Mouse (Mus musculus) right cerebral cortex, postnatal 25 days (tissue): ENCODE data around the gene Gm26657.

Experiments
- DNase-seq: peaks from one replicate; pipeline ENCODE4 v3.0.0; 2022

Gene Gm26657

DNA sequence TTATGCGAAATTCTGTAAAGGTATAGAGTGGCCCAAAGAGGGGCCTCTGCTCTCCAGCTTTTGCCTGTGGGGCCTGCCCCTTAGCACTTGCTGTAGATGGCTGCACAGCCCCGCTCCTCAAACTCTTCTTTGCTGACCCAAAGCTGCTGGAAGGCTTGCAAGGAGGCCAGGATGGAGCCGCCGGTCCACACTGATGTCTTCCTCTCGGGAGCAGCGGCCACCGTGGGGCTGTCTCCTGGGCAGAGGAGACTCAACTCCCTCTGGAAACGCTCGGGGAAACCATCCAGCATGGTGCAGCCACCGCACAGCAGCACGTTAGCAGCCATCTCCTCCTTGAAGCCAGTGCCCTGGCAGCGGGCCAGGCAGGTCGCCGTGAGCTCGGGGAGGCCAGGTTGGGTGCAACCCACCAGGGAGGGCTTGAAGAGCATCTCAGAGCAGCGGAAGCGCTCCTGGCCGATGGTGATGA is at the start of gene Gm26657:
Gm26657 (plus strand) TSS at position 51 of the 466 bp plus-strand sequence.
- no peak for DNase-seq

DNA sequence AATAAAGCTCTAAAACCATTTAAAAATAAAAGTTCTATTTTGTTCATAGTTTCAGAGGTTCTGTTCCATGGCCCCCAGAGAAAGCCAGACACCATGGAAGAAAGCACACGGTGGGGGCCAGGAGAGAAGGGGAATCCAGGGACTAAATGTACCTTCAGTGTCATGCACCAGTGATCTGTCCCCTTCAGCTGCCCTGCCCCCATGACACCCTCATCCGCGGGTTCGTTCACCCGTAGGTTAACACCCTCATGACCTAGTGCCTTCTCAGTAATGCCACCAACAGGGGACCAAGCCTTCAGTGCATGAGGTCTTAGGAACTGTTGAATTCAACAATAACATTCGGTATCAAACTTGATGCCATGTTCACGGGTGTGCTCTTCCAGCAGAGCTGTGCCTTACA is 43.5 kb upstream of the Gm26657 start:
- no peak for DNase-seq

DNA sequence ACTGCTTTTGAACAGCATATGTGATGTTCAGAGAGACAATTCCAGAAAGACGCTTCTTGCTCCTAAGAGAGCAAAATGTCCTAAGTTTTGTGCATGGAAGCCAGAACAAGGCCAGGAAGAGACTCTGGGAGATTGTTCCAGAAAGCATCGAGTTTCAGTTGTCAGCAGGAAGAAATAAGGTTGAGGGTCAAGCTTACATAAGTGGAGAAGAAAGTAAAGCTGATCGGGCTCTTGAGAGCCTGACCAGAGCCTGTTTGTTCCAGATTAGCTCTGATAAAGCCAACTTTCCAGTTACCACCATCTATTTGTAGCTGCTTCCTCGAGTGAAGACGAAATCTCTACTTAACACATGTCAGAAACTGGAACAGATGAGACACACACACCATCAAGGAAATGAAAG is 41.2 kb upstream of the Gm26657 start:
- no peak for DNase-seq

DNA sequence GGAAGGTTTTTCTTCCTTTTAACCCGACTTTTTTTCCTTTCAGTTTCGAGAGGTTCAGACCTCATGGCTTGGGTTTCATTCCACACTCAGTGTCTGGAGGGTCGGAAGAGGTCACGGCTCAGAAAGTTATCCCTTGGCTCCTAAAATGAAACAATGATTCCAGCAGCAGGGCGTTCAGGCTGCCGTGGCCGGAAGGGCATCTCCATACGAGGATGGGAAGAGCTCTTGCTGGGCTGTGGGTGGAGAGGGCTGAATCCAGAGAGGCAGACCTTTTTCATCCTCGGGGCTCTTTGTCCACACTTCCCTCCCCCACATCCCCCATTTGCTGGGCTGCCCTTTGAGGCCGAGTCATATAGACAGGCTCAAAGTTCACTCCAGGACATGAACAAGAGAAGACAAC is 37.6 kb upstream of the Gm26657 start:
- no peak for DNase-seq

DNA sequence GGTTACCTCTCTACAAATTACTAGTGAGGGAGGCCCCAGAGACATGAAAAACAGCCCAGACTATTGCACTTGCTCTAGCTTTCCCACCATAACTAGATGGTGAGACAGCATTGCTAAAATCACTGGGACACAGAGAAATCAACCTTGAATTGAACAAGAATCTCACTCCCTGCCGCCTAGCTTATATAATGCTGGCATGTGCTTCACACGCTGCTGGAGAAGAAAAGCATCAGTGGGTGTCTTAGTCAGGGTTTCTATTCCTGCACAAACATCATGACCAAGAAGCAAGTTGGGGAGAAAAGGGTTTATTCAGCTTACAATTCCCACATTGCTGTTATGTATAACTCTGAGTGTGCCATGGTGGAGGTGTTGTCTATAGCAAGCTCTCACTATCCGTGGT is 26.7 kb upstream of the Gm26657 start:
- peak; percentile 55 for DNase-seq

DNA sequence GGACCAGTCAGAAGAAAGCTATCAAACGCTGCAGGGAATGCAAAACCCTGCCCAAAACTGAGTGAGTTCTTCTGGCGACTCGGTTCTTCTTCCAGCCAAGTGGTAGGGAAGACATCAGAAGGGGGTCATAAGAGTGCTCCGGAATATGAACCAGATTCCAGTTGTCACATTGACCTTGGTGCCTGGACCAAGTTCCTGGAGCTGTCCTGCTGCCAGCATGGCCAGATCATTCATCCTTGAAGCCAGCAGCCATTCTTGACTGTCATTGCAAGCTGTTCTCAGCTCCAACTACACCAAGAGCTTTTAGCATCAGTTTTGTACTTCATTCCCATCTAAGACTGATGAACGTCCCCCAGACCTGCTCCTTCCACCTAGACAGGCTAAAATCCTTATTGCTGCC is 23.1 kb upstream of the Gm26657 start:
- DNase-seq = no peak

DNA sequence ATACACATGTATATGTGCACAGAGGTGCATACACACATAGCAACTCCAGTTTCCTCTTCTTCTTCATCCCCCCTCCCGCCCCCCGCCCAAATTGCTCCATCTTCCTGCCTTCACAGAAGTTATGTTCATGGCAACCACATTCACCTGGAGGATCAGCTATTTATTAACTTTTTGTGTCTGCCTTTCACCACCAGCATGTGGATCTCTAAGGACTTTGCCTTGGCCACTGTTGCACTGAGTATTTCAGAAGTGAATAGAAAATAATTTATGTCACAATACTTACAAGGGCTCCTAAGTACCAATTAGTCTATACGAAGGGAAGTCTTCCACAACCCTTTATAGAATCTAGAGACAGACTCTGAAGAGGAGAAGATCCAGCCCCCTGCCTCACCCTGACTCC is 21.9 kb upstream of the Gm26657 start:
- DNase-seq = no peak

DNA sequence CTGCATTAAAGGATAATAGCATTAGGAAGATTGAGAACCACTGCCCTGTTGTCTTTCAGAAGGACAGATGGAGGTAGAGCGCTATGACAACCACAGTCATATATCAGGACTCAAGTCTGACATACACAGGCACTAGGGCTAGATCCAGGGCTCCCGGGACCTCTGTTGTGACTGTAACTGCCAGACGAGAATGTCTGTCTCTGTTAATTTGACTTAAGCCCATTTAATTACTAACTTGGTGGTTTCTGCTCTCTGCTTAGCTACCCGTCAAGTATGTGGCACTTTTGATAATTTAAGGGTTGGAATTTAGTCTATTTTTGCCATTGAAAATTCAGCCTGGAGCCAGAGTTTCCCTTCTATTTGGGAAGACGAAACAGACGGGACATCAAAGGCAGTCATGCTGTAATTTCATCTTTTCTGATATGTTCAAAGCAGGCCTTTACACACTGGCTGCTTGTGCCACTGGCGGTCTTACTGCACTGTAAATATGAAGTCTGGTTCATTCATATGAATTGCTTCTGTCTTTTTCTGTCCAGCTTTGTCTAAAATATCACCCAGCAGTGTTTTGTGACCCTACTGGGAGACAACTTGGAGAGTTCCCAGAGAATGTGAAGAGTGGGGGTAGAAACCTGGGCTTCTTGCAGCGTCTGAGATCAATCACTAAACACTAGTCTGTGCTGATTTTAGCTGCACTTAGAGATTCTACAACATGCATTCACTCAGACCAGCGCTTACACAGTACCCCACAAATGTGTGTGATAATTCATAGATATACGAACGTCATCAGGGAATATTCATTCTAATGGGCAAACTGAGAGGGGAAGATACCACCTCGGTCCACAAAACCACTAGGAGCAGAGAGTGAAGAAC is 21.1 kb upstream of the Gm26657 start:
- no peak for DNase-seq

DNA sequence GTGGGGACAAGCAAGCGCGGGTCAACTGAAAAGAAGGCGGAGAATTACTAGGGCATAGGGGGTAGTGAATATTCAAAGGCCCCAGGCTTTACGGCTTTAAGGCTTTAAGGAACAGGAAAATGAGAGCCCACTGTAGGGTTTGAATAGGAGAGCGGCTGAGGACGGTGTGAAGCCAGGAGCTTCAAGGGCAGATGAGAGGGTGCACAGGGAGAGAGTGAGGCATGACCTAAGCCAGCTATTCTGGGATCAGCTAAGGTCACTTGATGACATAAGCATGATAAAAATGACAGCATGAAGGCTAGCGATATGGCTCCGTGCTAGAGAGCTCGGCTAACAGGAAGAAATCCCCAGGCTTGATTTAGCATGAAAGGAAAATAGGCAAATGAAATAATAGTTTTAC is 20.4 kb upstream of the Gm26657 start:
- no peak for DNase-seq

DNA sequence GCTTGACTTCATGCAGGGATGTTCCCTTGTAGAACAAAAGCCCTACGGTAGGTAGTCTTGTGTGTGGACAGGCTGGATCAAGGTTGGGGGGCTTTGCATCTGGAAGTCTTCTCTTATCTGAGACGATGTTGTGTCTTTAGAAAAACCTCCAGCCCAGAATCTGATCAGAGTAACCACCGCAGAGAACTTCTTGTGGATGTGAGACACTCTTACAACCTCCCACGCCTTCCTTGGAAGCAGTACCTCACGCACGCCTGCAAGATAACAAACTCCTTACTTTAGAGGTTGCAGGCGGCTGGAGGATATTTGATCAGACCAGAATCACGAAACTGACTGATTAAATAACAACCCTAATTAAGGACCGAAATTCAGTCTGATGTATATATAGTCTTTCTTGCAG is 19.5 kb upstream of the Gm26657 start:
- DNase-seq = no peak

DNA sequence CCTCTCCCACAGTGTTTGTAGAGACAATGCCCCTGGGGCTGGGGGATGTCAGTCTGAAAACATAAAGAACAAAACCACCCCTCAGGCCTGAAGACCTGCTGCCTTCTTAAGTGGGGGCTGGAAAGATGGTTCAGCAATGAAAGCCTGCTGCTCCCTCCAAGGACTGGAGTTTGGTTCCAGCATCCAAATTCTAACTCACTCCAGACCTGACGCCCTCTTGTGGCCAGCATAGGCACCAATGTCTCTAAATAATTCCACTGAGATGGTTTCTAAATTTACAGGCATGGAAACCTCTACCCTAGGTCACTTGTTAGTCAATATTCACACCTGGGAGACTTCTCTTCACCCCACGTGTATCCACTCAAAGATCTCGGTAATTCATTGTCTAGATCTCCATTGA is 18.4 kb upstream of the Gm26657 start:
- no peak for DNase-seq

DNA sequence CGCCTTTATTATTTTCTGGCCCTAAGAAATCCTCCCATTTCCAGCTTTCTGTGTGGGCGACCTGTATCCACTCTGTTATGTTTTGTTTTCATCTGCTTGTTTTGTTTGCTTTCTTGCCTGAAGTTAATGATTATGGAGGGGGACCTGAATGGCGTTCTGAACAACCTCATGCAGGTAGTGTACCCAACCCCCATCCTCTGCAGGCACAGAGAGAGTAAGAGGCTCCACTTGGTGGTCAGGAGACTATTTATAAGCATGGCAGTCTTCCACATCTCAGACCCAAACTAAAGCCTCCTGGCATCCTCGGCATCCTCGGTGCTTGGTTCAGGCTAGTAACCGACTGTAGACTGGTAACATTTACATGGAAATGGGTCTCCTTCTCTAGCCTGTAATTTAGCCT is 17.5 kb upstream of the Gm26657 start:
- DNase-seq = no peak

DNA sequence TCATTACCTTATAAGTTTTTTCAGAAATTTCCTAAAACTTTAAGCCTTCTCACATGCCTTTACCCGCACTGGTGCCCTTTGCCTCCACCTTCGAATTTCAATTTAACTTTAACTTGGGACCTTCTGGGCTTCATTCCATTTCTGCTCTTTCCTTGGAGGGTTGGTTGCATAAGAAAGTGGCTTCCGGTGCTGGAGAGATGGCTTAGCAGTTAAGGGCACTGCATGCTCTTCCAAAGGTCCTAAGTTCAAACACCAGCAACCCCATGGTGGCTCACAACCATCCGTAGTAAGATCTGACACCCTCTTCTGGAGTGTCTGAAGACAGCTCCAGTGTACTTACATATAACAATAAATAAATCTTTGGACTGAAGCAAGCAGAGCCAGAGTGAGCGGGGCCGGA is 16.6 kb upstream of the Gm26657 start:
- DNase-seq = no peak

DNA sequence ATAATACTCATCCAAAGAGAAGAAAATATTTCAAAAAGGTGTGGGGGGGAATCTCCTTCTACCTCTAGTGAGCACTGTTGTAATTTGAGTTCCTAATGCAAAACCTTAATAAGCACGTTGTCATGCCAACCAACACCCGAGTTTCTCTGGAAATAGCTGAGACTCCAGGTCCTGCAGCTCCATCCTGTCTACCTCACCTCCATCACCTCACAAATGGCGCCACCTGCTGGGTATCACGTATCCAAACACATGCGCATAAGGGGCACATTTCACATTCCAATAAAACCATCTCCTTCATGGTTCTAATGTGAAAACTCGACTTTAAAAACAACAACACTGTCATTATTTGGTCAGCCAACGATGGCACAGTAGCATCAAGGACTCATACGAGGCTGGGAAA is 14.0 kb upstream of the Gm26657 start:
- no peak for DNase-seq

DNA sequence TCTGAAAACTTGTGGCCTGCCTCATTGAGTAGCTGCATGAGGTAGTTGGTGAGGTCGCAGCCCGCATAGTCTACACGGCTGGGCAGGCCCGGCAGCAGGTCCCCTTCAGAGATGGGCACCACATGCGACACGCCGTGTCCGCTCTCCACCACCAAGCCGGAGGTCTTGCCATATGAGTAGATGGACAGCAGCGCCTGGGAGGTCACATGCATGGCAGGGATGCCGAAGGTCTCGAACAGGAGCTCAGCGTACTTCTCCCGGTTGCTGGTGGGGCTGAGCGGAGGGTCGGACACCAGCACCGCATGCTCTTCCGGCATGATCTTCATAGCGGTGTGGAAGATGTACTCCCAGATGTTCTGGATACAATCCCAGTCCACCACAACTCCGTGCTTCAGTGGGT is 741 bp downstream of the Gm26657 start:
- DNase-seq = no peak

DNA sequence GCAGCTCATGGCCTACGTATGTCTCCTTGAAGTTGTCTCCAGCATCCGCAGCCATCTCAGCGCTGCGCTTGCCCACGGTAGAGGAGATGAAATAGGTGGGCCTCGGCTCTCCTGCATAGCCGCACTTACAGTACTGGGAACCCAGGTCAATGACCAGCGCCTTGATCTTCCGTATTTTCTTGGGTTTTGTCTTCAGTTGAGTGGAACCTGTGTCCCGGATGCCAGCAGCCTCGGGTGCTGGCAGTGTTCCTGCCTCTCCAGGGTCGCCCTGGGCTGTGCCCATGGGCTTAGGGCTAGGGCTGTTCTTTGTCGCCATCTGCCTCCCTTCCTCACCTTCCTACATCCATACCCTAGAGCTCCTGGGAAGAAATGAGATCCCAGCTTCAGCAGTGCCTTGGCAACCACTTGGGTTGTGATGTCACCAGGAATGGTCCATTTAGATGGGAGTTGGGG is 1.2 kb downstream of the Gm26657 start, which contains the start of gene Actl7b:
Actl7b (minus strand) TSS at position 403 of the 453 bp plus-strand sequence.
- DNase-seq = no peak

DNA sequence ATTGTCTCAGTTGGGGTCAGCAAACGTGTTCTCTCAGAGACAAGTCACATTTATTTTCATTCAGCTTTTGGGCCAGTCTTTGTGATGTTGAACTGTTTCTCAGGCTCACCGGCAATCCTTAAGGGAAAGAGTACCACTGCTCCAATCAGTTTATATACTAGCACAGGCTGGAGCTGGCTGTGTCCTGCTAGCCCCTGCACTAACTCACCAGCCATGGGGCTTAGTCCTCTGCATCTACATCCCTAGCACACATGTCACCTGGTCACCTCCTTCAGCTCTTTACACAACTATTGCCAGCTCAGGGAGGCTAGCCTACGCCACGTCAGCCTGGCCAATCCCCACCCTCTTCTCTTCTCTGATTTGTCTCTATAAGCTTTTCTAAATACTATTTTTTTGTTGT is 2.8 kb downstream of the Gm26657 start:
- no peak for DNase-seq

DNA sequence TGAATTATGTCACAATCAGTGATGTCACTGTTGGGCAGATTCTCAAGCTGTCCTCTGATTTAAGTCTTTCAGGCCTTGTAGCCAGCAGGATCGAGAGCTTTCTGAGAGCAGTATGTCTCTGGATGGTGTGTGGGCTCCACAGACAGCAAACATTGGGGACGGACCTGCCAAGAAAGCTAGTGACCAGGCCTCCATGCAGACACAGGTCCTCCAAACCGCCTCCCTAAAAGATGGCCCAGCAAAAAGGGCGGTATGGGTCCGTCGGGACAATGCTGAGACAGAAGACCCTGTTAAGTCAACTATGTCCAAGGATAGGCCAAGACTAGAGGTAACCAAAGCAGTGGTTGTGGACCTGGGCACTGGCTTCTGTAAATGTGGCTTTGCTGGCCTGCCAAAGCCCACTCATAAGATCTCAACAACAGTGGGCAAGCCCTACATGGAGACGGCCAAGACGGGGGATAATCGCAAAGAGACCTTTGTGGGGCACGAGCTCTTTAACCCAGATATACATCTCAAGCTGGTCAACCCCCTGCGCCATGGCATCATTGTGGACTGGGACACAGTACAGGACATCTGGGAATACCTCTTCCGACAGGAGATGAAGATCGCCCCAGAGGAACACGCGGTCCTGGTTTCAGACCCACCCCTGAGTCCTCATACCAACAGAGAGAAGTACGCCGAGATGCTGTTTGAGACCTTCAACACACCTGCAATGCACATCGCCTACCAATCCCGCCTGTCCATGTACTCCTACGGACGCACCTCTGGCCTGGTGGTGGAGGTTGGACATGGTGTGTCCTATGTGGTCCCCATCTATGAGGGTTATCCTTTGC is 3.7 kb downstream of the Gm26657 start, which contains the start of gene Actl7a:
Actl7a (plus strand) TSS at position 51 of the 833 bp plus-strand sequence.
- no peak for DNase-seq

DNA sequence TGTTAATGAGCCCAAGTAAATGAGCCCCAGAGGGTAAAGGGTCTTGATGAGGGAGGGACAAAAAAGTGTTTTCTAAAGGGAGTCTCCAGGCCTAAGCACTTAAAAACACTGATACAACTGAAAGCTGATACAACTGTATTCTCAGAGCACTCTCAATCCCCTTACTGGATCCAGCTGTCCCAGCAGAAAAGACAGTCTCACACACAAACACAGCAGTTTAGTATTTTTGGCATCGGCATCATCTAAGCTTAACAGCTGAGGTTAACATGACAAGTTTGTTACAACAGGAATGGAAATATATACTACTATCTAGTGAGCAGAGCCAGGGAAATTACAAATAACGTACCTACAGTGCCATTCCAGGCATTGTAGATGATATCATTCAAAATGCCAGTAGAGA is 6.5 kb downstream of the Gm26657 start:
- no peak for DNase-seq

DNA sequence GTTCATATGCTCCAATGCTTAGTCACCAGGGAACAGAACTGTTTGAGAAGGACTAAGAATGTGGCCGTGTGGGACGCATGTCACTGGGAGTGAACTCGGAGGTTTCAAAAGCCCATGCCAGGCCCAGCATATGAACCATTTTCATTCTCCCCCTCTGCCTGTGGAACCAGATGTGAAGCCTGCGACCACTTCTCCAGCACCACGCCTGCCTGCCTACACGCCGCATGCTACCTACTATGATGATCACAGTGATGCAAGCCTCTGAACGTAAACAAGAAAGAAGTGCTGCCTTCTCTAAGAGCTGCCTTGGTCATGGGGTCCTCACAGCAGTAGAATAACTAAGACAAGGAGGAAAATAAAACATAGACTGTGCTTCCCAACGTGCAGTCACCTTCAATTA is 7.6 kb downstream of the Gm26657 start:
- no peak for DNase-seq

DNA sequence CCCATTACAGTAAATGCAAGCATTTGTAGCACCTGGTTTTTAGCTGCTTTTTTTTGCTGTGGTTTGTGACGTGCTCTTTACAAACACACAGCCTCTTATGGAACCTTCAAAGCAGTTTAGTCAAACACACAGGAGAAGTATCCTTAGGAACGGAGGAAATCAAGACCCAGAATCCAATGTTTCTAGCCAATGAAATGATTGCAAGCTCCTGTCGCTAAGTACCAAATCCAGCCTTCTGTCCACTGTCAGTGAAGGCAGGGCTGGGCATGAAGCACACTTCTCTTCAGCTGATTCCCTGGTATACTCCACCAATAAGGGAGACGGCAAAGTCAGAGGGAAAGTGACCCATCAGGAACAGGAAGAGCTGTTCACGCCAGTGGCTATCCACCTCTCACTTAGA is 16.2 kb downstream of the Gm26657 start:
- no peak for DNase-seq

DNA sequence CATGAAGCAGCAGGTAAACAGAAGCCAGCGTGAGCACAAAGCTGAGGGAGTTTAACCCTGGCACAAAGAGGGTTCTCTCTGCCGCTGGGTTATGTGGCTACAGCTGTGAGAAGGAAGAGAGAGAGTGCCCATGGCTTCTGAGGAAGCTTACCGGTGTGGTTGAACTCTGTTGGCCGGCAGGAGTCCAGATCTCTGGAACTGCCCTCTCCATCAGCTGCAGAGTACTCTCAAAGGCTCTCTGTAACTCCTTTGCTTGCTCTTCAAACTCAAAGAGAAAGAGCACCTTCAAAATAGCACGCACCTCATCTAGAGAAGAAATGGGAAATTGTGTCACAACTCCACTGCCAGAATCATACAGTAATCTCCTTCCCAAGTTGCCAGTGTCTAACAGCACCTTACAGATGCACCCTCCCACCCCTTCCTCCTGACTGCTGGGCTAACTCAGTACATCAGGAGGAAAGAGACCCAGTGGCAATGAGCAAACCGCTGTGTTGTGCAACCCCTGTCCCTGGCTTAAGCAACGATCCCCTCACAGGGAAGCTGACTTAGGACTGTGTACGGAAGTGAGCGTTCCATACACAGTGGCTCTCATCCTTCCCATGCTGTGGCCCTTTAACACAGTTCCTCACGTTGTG is 17.2 kb downstream of the Gm26657 start:
- DNase-seq = no peak

DNA sequence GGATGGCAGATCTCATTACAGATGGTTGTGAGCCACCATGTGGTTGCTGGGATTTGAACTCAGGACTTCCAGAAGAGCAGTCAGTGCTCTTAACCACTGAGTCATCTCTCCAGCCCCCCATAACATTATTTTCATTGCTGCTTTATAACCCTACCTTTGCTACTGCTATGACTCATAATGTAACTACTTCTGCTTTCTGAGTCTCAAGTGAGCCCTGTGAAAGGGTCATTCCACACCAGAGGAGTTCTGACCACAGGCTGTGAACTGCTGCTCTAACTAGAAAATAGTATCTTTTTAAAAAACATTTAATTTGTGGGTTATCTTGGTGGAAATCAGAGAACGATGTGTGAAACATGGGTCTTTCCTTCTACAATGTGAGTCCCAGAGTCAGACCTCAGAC is 17.8 kb downstream of the Gm26657 start:
- DNase-seq = no peak
